Mouse (Mus musculus): ENCODE data around the gene Scgb2b15. TPM values are rescaled to one million over a fixed set of nuclear protein-coding genes. Genes with fewer than 3 reads are reported as not detected.
"Not testable (repeated sequence)": the region's sequence is repeated elsewhere in the genome, so short reads cannot be mapped to it uniquely, and the experiment has no call there.

Scgb2b15 gene
- polyA plus RNA-seq (2012; rRNA removed) (not detected in 2 replicates), polyA plus RNA-seq (2014; fragmentation: Nextera tagmentation; extraction: Ambion mirVana) (not detected in 2 replicates)

- H3K27ac ChIP-seq (replicated peaks; ENCODE audit: low read depth, low read length); DNase-seq (ENCODE audit: low spot score); H3K27me3 ChIP-seq (ENCODE audit: control insufficient read depth, insufficient read depth, low read length); H3K4me3 ChIP-seq (replicated peaks; ENCODE audit: low read length); H3K9ac ChIP-seq (ENCODE audit: low read depth, low read length, severe bottlenecking); H3K4me1 ChIP-seq (ENCODE audit: control insufficient read depth, insufficient read depth, low read length); H3K36me3 ChIP-seq (ENCODE audit: control insufficient read depth, insufficient read depth, low read length); ATAC-seq (ENCODE audit: low FRiP score, low read depth); H3K9me3 ChIP-seq (ENCODE audit: control insufficient read depth, low read length); H3K4me2 ChIP-seq (replicated peaks; ENCODE audit: low read depth, low read length, severe bottlenecking): not testable (repeated sequence)
Observed at GRCm38 (mm10) chr7:32829562-32829961, at the start of gene Scgb2b15. Gene Scgb2b15 (minus strand): TSS chr7:32829662.

GRCm38 (mm10) chr7:32836254-32836653 lies 6.8 kb upstream of the Scgb2b15 start, which contains the start of gene Scgb1b15:
Gene Scgb1b15 (plus strand): TSS chr7:32836554.
- DNase-seq (ENCODE audit: low spot score); H3K4me2 ChIP-seq (replicated peaks; ENCODE audit: low read depth, low read length, severe bottlenecking); H3K4me3 ChIP-seq (replicated peaks; ENCODE audit: low read length); H3K27me3 ChIP-seq (ENCODE audit: control insufficient read depth, insufficient read depth, low read length); ATAC-seq (ENCODE audit: low FRiP score, low read depth); H3K9me3 ChIP-seq (ENCODE audit: control insufficient read depth, low read length); H3K9ac ChIP-seq (ENCODE audit: low read depth, low read length, severe bottlenecking); H3K27ac ChIP-seq (replicated peaks; ENCODE audit: low read depth, low read length); H3K36me3 ChIP-seq (ENCODE audit: control insufficient read depth, insufficient read depth, low read length); H3K4me1 ChIP-seq (ENCODE audit: control insufficient read depth, insufficient read depth, low read length): not testable (repeated sequence)

Other genes starting within 250 kb of the Scgb2b15 start
- gene Scgb1b15, start 6.9 kb upstream of the Scgb2b15 start, polyA plus RNA-seq (2012; rRNA removed), result not detected in 2 replicates
- gene Scgb1b15, start 6.9 kb upstream of the Scgb2b15 start, polyA plus RNA-seq (2014; fragmentation: Nextera tagmentation; extraction: Ambion mirVana), result not detected in 2 replicates
- not detected in 2 replicates for gene Scgb2b17, start 226.9 kb upstream of the Scgb2b15 start, polyA plus RNA-seq (2012; rRNA removed)
- not detected in 2 replicates for gene Scgb2b17, start 226.9 kb upstream of the Scgb2b15 start, polyA plus RNA-seq (2014; fragmentation: Nextera tagmentation; extraction: Ambion mirVana)
- not detected in 2 replicates for gene Scgb1b17, start 233.8 kb upstream of the Scgb2b15 start, polyA plus RNA-seq (2012; rRNA removed)
- not detected in 2 replicates for gene Scgb1b17, start 233.8 kb upstream of the Scgb2b15 start, polyA plus RNA-seq (2014; fragmentation: Nextera tagmentation; extraction: Ambion mirVana)